Mouse (Mus musculus): ENCODE measurements at regions not wholly inside any gene's neighbourhood (a gene's known extent, or its start where the extent isn't known, plus 50 kb on each side); places are given as distances from the start of the nearest gene placed in this dataset.
"Not testable (repeated sequence)": the region's sequence is repeated elsewhere in the genome, so short reads cannot be mapped to it uniquely, and the experiment has no call there.

GRCm38 (mm10) chr17:52351293-52351692 is 251.2 kb upstream of the Kcnh8 start:
- peak; percentile 11 for DNase-seq

- no peak for DNase-seq
Observed at GRCm38 (mm10) chr17:52350696-52351095, 251.8 kb upstream of the Kcnh8 start.

- DNase-seq: no peak
Observed at GRCm38 (mm10) chr17:52349872-52350271, 252.6 kb upstream of the Kcnh8 start.

GRCm38 (mm10) chr17:52348481-52349083 is 253.9 kb upstream of the Kcnh8 start:
- no peak for DNase-seq

- no peak for DNase-seq
Observed at GRCm38 (mm10) chr17:52320586-52320985, 281.9 kb upstream of the Kcnh8 start.

- no peak for DNase-seq
Observed at GRCm38 (mm10) chr17:52316976-52317375, 285.5 kb upstream of the Kcnh8 start.

GRCm38 (mm10) chr17:52315879-52316278 is 286.6 kb upstream of the Kcnh8 start:
- DNase-seq: no peak

GRCm38 (mm10) chr17:52315456-52315855 is 287.1 kb upstream of the Kcnh8 start:
- not testable (repeated sequence) for DNase-seq

- no peak for DNase-seq
Observed at GRCm38 (mm10) chr17:52312043-52312442, 290.5 kb upstream of the Kcnh8 start.

- DNase-seq: no peak
Observed at GRCm38 (mm10) chr17:52308789-52309188, 293.7 kb upstream of the Kcnh8 start.

- DNase-seq: no peak
Observed at GRCm38 (mm10) chr17:52304133-52304532, 298.4 kb upstream of the Kcnh8 start.

GRCm38 (mm10) chr17:52303320-52303719 is 299.2 kb upstream of the Kcnh8 start:
- DNase-seq: no peak

GRCm38 (mm10) chr17:52299769-52300168 is 302.7 kb upstream of the Kcnh8 start:
- DNase-seq: no peak

- DNase-seq: no peak
Observed at GRCm38 (mm10) chr17:52285392-52285791, 317.1 kb upstream of the Kcnh8 start.

GRCm38 (mm10) chr17:52282264-52282663 is 320.2 kb upstream of the Kcnh8 start:
- no peak for DNase-seq

- DNase-seq: no peak
Observed at GRCm38 (mm10) chr17:52278523-52278922, 324.0 kb upstream of the Kcnh8 start.

GRCm38 (mm10) chr17:52268792-52269191 is 333.7 kb upstream of the Kcnh8 start:
- no peak for DNase-seq

- no peak for DNase-seq
Observed at GRCm38 (mm10) chr17:52251284-52251683, 351.2 kb upstream of the Kcnh8 start.

- no peak for DNase-seq
Observed at GRCm38 (mm10) chr17:52225584-52225983, 376.9 kb upstream of the Kcnh8 start.

- DNase-seq: no peak
Observed at GRCm38 (mm10) chr17:52220422-52220821, 382.1 kb upstream of the Kcnh8 start.

- DNase-seq: no peak
Observed at GRCm38 (mm10) chr17:52217411-52217810, 384.3 kb upstream of the Satb1 start.

- no peak for DNase-seq
Observed at GRCm38 (mm10) chr17:52212944-52213343, 379.9 kb upstream of the Satb1 start.

GRCm38 (mm10) chr17:52210483-52210882 is 377.4 kb upstream of the Satb1 start:
- no peak for DNase-seq

- no peak for DNase-seq
Observed at GRCm38 (mm10) chr17:52197731-52198130, 364.6 kb upstream of the Satb1 start.

- DNase-seq: no peak
Observed at GRCm38 (mm10) chr17:52196811-52197210, 363.7 kb upstream of the Satb1 start.

Data from right cerebral cortex, postnatal 14 days (tissue).